Comparison of ENCODE assay signal across 26 mouse cellular contexts in the genomic region with DNA sequence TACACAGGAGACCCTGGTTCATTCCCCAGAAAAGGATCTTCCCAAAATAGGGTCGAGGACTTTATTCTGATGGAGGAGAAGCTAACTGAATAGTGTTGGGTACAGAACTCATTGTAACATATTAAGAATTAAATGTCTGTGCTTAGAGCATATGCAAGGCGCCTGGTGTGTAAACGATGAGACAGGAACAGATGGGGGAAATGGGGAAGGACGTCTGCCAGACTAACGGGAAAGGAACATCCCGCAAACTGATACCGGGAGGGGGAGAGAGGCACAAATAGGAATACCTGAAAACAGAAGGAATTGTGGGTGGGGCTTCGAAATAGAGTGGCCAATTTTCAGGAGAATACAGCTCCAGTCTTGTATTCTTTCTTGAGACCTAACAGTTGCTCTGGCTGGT.
DNase-seq lines count a peak whose midpoint lies in the region; ATAC-seq and TF ChIP-seq lines count a peak whose summit lies in the region.
"Had no signal": no experiment of that assay in that cellular context is flagged by ENCODE, and none has a peak within 500 bp of the region (broad histone marks: within the 10 kb centered on the region; RNA-seq: fewer than 3 reads in every experiment).

No protein-coding gene starts in this region.

- no peak for TF ChIP-seq CTCF in heart, adult 2 months (IDR thresholded peaks at IDR 0.05)
- no peak for TF ChIP-seq CTCF in lung, postnatal 0 days (IDR thresholded peaks at IDR 0.05)

- no peak overlapping the region for H3K9ac ChIP-seq in heart, adult 2 months (ENCODE audit: low read depth, low read length)
- no peak overlapping the region for H3K9ac ChIP-seq in heart, embryonic 12.5 days
- H3K9ac ChIP-seq in lung, postnatal 0 days (replicated peaks; ENCODE audit: low read depth) = no peak overlapping the region
- H3K9ac ChIP-seq: limb, embryonic 13.5 days; liver, embryonic 12.5 days had no signal

- no peaks in the 10 kb centered on the region for H3K4me1 ChIP-seq in heart, adult 2 months (ENCODE audit: control insufficient read depth, insufficient read depth, low read length)
- H3K4me1 ChIP-seq in heart, embryonic 12.5 days (replicated peaks) = peaks cover 19% of the 10 kb centered on the region
- 0 out of 2 replicates have a peak, but pooled peaks cover 3% of the 10 kb centered on the region for H3K4me1 ChIP-seq in lung, postnatal 0 days (ENCODE audit: insufficient read depth, low read depth, low read length)

- H3K9me3 ChIP-seq in heart, embryonic 12.5 days (replicated peaks) = peaks cover 5% of the 10 kb centered on the region; the same call in 1 of the 2 replicates
- H3K9me3 ChIP-seq in lung, postnatal 0 days (ENCODE audit: low read length) = no peaks in the 10 kb centered on the region
- H3K9me3 ChIP-seq: heart, embryonic 10.5 days; intestine, embryonic 15.5 days; limb, embryonic 13.5 days; liver, embryonic 12.5 days had no signal

- TF ChIP-seq EP300 in heart, adult 2 months (IDR thresholded peaks at IDR 0.05; ENCODE audit: insufficient read depth, low read depth, low read length) = no peak
- no peak for TF ChIP-seq EP300 in lung, postnatal 0 days (IDR thresholded peaks at IDR 0.05)

- ATAC-seq in heart, embryonic 12.5 days (ENCODE audit: insufficient number of reproducible peaks, low FRiP score) = no peak
- ATAC-seq in lung, postnatal 0 days = no peak
- ATAC-seq: hindbrain, embryonic 16.5 days; intestine, embryonic 15.5 days; liver, embryonic 12.5 days; Patski had no signal

- H3K4me3 ChIP-seq in heart, adult 2 months = no peak overlapping the region
- no peak overlapping the region for H3K4me3 ChIP-seq in heart, embryonic 12.5 days
- H3K4me3 ChIP-seq in lung, postnatal 0 days (ENCODE audit: low read depth, low read length) = no peak overlapping the region
- H3K4me3 ChIP-seq: heart, embryonic 10.5 days; intestine, embryonic 15.5 days; limb, embryonic 13.5 days; liver, embryonic 12.5 days had no signal

- H3K27ac ChIP-seq in heart, adult 2 months = peak overlapping the region; percentile 38; the same call in 1 of the 2 replicates
- H3K27ac ChIP-seq in heart, embryonic 12.5 days (ENCODE audit: poor library complexity, severe bottlenecking) = no peak overlapping the region
- no peak overlapping the region for H3K27ac ChIP-seq in lung, postnatal 0 days (ENCODE audit: low read length)
- H3K27ac ChIP-seq: liver, embryonic 12.5 days had no signal

- no peaks in the 10 kb centered on the region for H3K27me3 ChIP-seq in heart, adult 2 months (ENCODE audit: control insufficient read depth, insufficient read depth, low read length)
- no peaks in the 10 kb centered on the region for H3K27me3 ChIP-seq in heart, embryonic 12.5 days (replicated peaks)
- no peaks in the 10 kb centered on the region for H3K27me3 ChIP-seq in lung, postnatal 0 days (replicated peaks; ENCODE audit: insufficient read depth, low read length)
- H3K27me3 ChIP-seq: CH12.LX; intestine, embryonic 15.5 days; liver, embryonic 12.5 days; Patski had no signal

- no peak overlapping the region for H3K4me2 ChIP-seq in heart, embryonic 12.5 days
- H3K4me2 ChIP-seq in lung, postnatal 0 days (replicated peaks; ENCODE audit: low read depth, low read length) = no peak overlapping the region
- H3K4me2 ChIP-seq: intestine, embryonic 15.5 days; limb, embryonic 13.5 days; liver, embryonic 12.5 days; midbrain, embryonic 11.5 days had no signal

- WGBS in heart, adult 2 months = 58% methylated on average over 8 of the region's 8 CpGs
- WGBS in heart, embryonic 12.5 days = 81% methylated on average over 8 of the region's 8 CpGs
- 59% methylated on average over 8 of the region's 8 CpGs for WGBS in lung, postnatal 0 days

- no peaks in the 10 kb centered on the region for H3K79me2 ChIP-seq in heart, adult 2 months (replicated peaks; ENCODE audit: control insufficient read depth, insufficient read depth, low read length)

- no peak for DNase-seq in heart, adult 2 months
- DNase-seq in right cerebral cortex, postnatal 10 days (ENCODE audit: low spot score in 2 of 2) = peak; percentile 49 to 50
- DNase-seq in right cerebral cortex, postnatal 25 days = no peak
- DNase-seq in layer of hippocampus, adult 18-20 months (ENCODE audit: low spot score in 2 of 2) = peak; percentile 35 to 69
- peak; percentile 44 to 53 for DNase-seq in layer of hippocampus, postnatal 36 days
- DNase-seq in lung, postnatal 0 days (ENCODE audit: low spot score) = no peak
- DNase-seq: adrenal gland, adult 2 months; B cell, adult 2 months; cerebellum, adult 2 months; kidney, adult 9 months; kidney, postnatal 36 days; lung, adult 18-20 months; lung, postnatal 14 days; spleen, adult 18-20 months; thymus, adult 18-20 months; thymus, postnatal 4 days had no signal

- no peak for TF ChIP-seq POLR2A in heart, adult 2 months (IDR thresholded peaks at IDR 0.05; ENCODE audit: insufficient read depth, low read depth, low read length)

- H3K36me3 ChIP-seq in heart, adult 2 months (ENCODE audit: control insufficient read depth, insufficient read depth, low read length) = no peaks in the 10 kb centered on the region
- H3K36me3 ChIP-seq in heart, embryonic 12.5 days = no peaks in the 10 kb centered on the region
- H3K36me3 ChIP-seq in lung, postnatal 0 days (ENCODE audit: insufficient read depth, low read length) = no peaks in the 10 kb centered on the region
- H3K36me3 ChIP-seq: G1E; heart, embryonic 10.5 days; intestine, embryonic 15.5 days; limb, embryonic 13.5 days; liver, embryonic 12.5 days had no signal

- intact Hi-C loops in heart, adult 2 months (cut with DNase I) = loop anchor here (10.0 kb wide), 1 partner anchor 283 kb away; no protein-coding TSS in a partner anchor

Comparison
In these comparisons a context has a peak if more than half of its experiments do, and no peak if none do; other contexts are left out.
1. DNase-seq: peak in right cerebral cortex, postnatal 10 days (2 of 2), layer of hippocampus, adult 18-20 months (2 of 2) and layer of hippocampus, postnatal 36 days (2 of 2); none in heart, adult 2 months (0 of 2), right cerebral cortex, postnatal 25 days (single experiment) and lung, postnatal 0 days (single experiment).